In the genomic region with DNA sequence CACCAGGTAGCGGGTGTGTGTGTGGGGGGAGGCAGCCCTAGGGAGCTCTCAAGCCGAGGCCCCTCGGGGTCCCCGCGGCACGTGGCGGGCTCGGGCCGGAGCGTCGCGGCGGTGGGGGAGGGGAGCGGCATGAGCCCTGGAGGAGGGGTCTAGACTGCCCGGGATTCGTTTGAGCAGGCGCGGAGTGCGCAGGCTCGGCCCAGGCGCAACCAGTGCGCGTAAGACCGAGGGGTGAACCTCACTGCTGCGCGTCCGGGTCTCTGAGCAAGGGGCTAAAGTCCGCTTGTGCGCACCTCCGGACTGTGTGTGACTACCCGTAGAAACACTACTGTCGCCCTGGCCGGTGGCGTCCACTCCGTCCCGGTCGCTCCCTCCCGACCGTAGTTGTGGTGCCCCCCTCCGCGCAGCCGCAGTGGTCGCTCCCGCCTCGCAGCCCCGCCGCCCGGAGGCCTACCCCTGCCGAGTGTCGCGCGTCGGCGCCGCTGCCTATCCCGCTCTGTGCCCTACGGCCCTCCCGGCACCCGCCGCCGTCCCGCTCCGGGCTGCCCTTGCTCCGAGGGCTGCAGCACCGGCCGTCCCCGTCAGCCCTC, we compare ENCODE assay signal across 8 mouse cellular contexts. TPM values are rescaled to one million over a fixed set of nuclear protein-coding genes. Genes with fewer than 3 reads are reported as not detected.
A peak's percentile ranks its signal among the peaks of the same experiment; 100 is the strongest.
DNase-seq lines count a peak whose midpoint lies in the region; ATAC-seq and TF ChIP-seq lines count a peak whose summit lies in the region.

A gene (plus strand): TSS at position 459 of the 590 bp plus-strand sequence.

- TF ChIP-seq CTCF in bone marrow macrophage, adult 2 months (IDR thresholded peaks at IDR 0.05; ENCODE audit: low read depth, low read length): no peak
- TF ChIP-seq CTCF in embryonic fibroblast, embryonic 13.5 days (IDR thresholded peaks at IDR 0.05; ENCODE audit: borderline replicate concordance, insufficient read depth, low read length): no peak

- under 1% methylated on average over 66 of the region's 67 CpGs for WGBS in heart, embryonic 10.5 days
- WGBS in kidney, embryonic 15.5 days: under 1% methylated on average over 60 of the region's 67 CpGs

- peak; percentile 98 for ATAC-seq in kidney, embryonic 15.5 days (replicated peaks; ENCODE audit: low FRiP score)
- ATAC-seq in monocyte, adult 5-6 weeks (replicated peaks; ENCODE audit: insufficient number of reproducible peaks, low FRiP score, low TSS enrichment, poor library complexity, severe bottlenecking): peak; percentile 80

- no peak for TF ChIP-seq POLR2A in bone marrow macrophage, adult 2 months (IDR thresholded peaks at IDR 0.05; ENCODE audit: borderline replicate concordance, low read depth, low read length)
- TF ChIP-seq POLR2A in embryonic fibroblast, embryonic 13.5 days (IDR thresholded peaks at IDR 0.05; ENCODE audit: low read depth, low read length): peak; percentile 80

- H3K4me3 ChIP-seq in bone marrow macrophage, adult 2 months (ENCODE audit: insufficient read depth, low read length): peak within 1 kb of the TSS; percentile 89
- H3K4me3 ChIP-seq in embryonic fibroblast, embryonic 13.5 days (ENCODE audit: insufficient read depth, low read length): peak within 1 kb of the TSS; percentile 90
- peak within 1 kb of the TSS; percentile 76 for H3K4me3 ChIP-seq in heart, embryonic 10.5 days
- H3K4me3 ChIP-seq in kidney, embryonic 15.5 days (replicated peaks): peak within 1 kb of the TSS; percentile 98

- DNase-seq in A20 (ENCODE audit: low read depth, low spot score) (peak; percentile 94), liver (peak; percentile 86)
- peak; percentile 94 for DNase-seq in heart, embryonic 10.5 days (ENCODE audit: low spot score)
- peak; percentile 82 to 92 for DNase-seq in spleen, postnatal 4 days (ENCODE audit: low spot score in 2 of 2)

- peak within 1 kb of the TSS; percentile 76 for H3K4me2 ChIP-seq in kidney, embryonic 15.5 days

- H3K27ac ChIP-seq in bone marrow macrophage, adult 2 months (ENCODE audit: insufficient read depth, low read depth, low read length): peak within 1 kb of the TSS; percentile 68
- peak within 1 kb of the TSS; percentile 54 for H3K27ac ChIP-seq in embryonic fibroblast, embryonic 13.5 days (ENCODE audit: insufficient read depth, low read length)
- peak within 1 kb of the TSS; percentile 99 for H3K27ac ChIP-seq in heart, embryonic 10.5 days
- peak within 1 kb of the TSS; percentile 98 for H3K27ac ChIP-seq in kidney, embryonic 15.5 days

- no peaks in the 10 kb centered on the region for H3K9me3 ChIP-seq in heart, embryonic 10.5 days
- no peaks in the 10 kb centered on the region for H3K9me3 ChIP-seq in kidney, embryonic 15.5 days (replicated peaks)

- peak within 1 kb of the TSS; percentile 99 for H3K9ac ChIP-seq in kidney, embryonic 15.5 days

- H3K4me1 ChIP-seq in bone marrow macrophage, adult 2 months (ENCODE audit: control insufficient read depth, insufficient read depth, low read length): peaks cover 10% of the 10 kb centered on the region; the same call in 1 of the 2 replicates
- H3K4me1 ChIP-seq in embryonic fibroblast, embryonic 13.5 days (ENCODE audit: control insufficient read depth, insufficient read depth, low read length): peaks cover 2% of the 10 kb centered on the region; the same call in 1 of the 2 replicates
- H3K4me1 ChIP-seq in heart, embryonic 10.5 days: 0 out of 2 replicates have a peak, but pooled peaks cover 3% of the 10 kb centered on the region
- H3K4me1 ChIP-seq in kidney, embryonic 15.5 days: peaks cover 20% of the 10 kb centered on the region

- no peaks in the 10 kb centered on the region for H3K27me3 ChIP-seq in heart, embryonic 10.5 days (ENCODE audit: insufficient read depth, poor library complexity, severe bottlenecking)
- no peaks in the 10 kb centered on the region for H3K27me3 ChIP-seq in kidney, embryonic 15.5 days

- H3K36me3 ChIP-seq in heart, embryonic 10.5 days: no peaks in the 10 kb centered on the region
- no peaks in the 10 kb centered on the region for H3K36me3 ChIP-seq in kidney, embryonic 15.5 days

RNA-seq across cellular contexts. Expression of the gene that starts here (rescaled TPM):
- polyA plus RNA-seq in bone marrow macrophage, adult 2 months (2012; ENCODE audit: insufficient read depth, insufficient read length, missing spikeins): 55.4 and 63.4 TPM in 2 replicates
- 168 and 216 TPM in 2 replicates for polyA plus RNA-seq in embryonic fibroblast, embryonic 13.5 days (2011; ENCODE audit: insufficient read length, low read depth, missing spikeins)
- 162 and 194 TPM in 2 replicates for polyA plus RNA-seq in heart, embryonic 10.5 days (2016; fragmentation: Nextera tagmentation; extraction: Ambion mirVana)
- 221 and 237 TPM in 2 replicates for polyA plus RNA-seq in kidney, embryonic 15.5 days (2015; fragmentation: Nextera tagmentation; extraction: Ambion mirVana)
- 32.7 to 68.2 TPM (median 46.8 TPM) in 3 replicates for total RNA-seq in monocyte, adult 5-6 weeks (2017)

Comparison
In these comparisons a context has a peak if more than half of its experiments do, and no peak if none do; other contexts are left out.
1. Peak in every context shown above with its lines: DNase-seq, ATAC-seq, H3K4me3 ChIP-seq and H3K27ac ChIP-seq.